Mouse (Mus musculus) heart, embryonic 14.5 days (tissue): ENCODE results near the gene Gm3625. TPM values are rescaled to one million over a fixed set of nuclear protein-coding genes. Genes with fewer than 3 reads are reported as not detected.
A peak's percentile ranks its signal among the peaks of the same experiment; 100 is the strongest.

ENCODE experiments used
- ATAC-seq: fragments of 200-750 bp; cut with Nextera tagmentation; 2 replicates; pipeline ENCODE4 v1.8.0; 2017; ENCODE audit warnings: low read depth, moderate TSS enrichment; ENCODE audit not compliant: insufficient number of reproducible peaks, insufficient read depth, low FRiP score
- H3K27ac ChIP-seq, 2 experiments: fragments of 200-500 bp in 1 of 2; fragments of 300-500 bp in 1 of 2; sonication (generic) in 1 of 2; replicated peaks in 1 of 2; 2 replicates each; pipeline ENCODE4 v1.5.1; 2012 to 2014; ENCODE audit warnings: low read depth in 2 of 2, low read length in 2 of 2, control low read depth in 1 of 2, mild to moderate bottlenecking in 1 of 2, mixed read lengths in 1 of 2; ENCODE audit not compliant: control insufficient read depth in 1 of 2, insufficient read depth in 1 of 2
- H3K27me3 ChIP-seq: fragments of 300-500 bp; sonication (generic); 2 replicates; pipeline ENCODE4 v1.6.1; 2014; ENCODE audit warnings: mild to moderate bottlenecking, low read length, control low read depth; ENCODE audit not compliant: control insufficient read depth, insufficient read depth
- H3K36me3 ChIP-seq: fragments of 300-500 bp; sonication (generic); 2 replicates; pipeline ENCODE4 v1.6.1; 2014; ENCODE audit warnings: mild to moderate bottlenecking, control low read depth, low read length, mixed read lengths; ENCODE audit not compliant: control insufficient read depth, insufficient read depth
- H3K4me1 ChIP-seq, 2 experiments: fragments of 200-500 bp in 1 of 2; fragments of 300-500 bp in 1 of 2; sonication (generic) in 1 of 2; 2 replicates each; pipeline ENCODE4 v1.6.1; 2012 to 2014; ENCODE audit warnings: low read length in 2 of 2, control low read depth in 1 of 2, mixed read lengths in 1 of 2; ENCODE audit not compliant: control insufficient read depth in 2 of 2, insufficient read depth in 2 of 2
- H3K4me2 ChIP-seq: fragments of 300-500 bp; sonication (generic); 2 replicates; pipeline ENCODE4 v1.6.1; 2014; ENCODE audit warnings: mild to moderate bottlenecking, low read length
- H3K4me3 ChIP-seq, 2 experiments: fragments of 200-500 bp in 1 of 2; fragments of 300-500 bp in 1 of 2; sonication (generic) in 1 of 2; 2 replicates each; pipeline ENCODE4 v1.5.1; 2012 to 2014; ENCODE audit warnings: low read length in 2 of 2, mild to moderate bottlenecking in 2 of 2, control low read depth in 1 of 2, low read depth in 1 of 2, moderate library complexity in 1 of 2; ENCODE audit not compliant: control insufficient read depth in 1 of 2, insufficient read depth in 1 of 2
- H3K9ac ChIP-seq: fragments of 300-500 bp; sonication (generic); 2 replicates; pipeline ENCODE4 v1.6.1; 2014; ENCODE audit warnings: mild to moderate bottlenecking, low read length
- H3K9me3 ChIP-seq: fragments of 300-500 bp; sonication (generic); 2 replicates; pipeline ENCODE4 v1.6.1; 2016; ENCODE audit warnings: low read length, control low read depth; ENCODE audit not compliant: control insufficient read depth
- WGBS: fragments of 180-500 bp; shearing (Covaris S2); extraction: QIAGEN DNeasy Blood & Tissue Kit; methylation state at CpG from one replicate; pipeline ENCODE4 v1.1.7; 2014; 5-methylcytosine and 5-hydroxymethylcytosine counted together
- polyA plus RNA-seq: library from polyadenylated mRNA; unstranded; fragments of >200 nt; fragmentation: Nextera tagmentation; extraction: Ambion mirVana; gene quantifications from 2 replicates; pipeline ENCODE4 v1.2.1, GENCODE M21; 2014

Gene Gm3625
- polyA plus RNA-seq, result not detected in 2 replicates

GRCm38 (mm10) chr12:4592541-4593165 lies at the start of gene Gm3625, which contains the start of gene Itsn2:
Gene Gm3625 (minus strand): TSS chr12:4592927.
Gene Itsn2 (plus strand): TSS chr12:4592638.
- Histone ChIP-seq H3K27ac (peak within 1 kb of the TSS; percentile 90 to 93), H3K4me2 (peak within 1 kb of the TSS; percentile 83), H3K9me3 (no peaks in the 10 kb centered on the region), H3K9ac (peak within 1 kb of the TSS; percentile 96), H3K27me3 (no peaks in the 10 kb centered on the region), H3K4me3 (peak within 1 kb of the TSS; percentile 89 to 99), H3K36me3 (no peaks in the 10 kb centered on the region), H3K4me1 (peaks cover 2 to 9% of the 10 kb centered on the region in 2 experiments; a peak in 3 of 4 replicates)
- 0% methylated on average over 34 of the region's 49 CpGs for WGBS
- peak; percentile 81 for ATAC-seq

GRCm38 (mm10) chr12:4640737-4641136 lies 48.0 kb upstream of the Gm3625 start:
- Histone ChIP-seq H3K27me3 (no peaks in the 10 kb centered on the region), H3K9me3 (no peaks in the 10 kb centered on the region), H3K4me1 (no peaks in the 10 kb centered on the region), H3K36me3 (peaks cover 76% of the 10 kb centered on the region), H3K4me2 (no peak overlapping the region), H3K27ac (no peak overlapping the region), H3K4me3 (no peak overlapping the region), H3K9ac (no peak overlapping the region)
- 68% methylated on average over 1 of the region's 1 CpGs for whole genome bisulfite sequencing
- ATAC-seq, result no peak

DNA sequence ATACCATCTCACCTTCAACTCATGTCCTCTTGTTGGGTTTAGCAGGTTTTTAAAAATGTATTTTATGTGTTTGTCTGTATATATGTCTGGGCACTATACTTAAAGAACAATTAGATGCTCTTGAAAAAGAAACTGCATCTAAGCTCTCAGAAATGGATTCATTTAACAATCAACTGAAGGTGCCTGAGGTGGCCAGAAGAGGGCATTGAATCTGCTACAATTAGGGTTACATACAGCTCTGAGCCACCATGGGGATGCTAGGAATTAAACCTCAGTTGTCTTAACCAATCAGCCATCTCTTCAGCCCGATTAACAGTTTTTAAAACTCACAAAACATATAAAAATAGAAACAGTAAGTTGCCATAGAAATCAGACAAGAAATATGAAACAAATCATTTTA lies 45.7 kb upstream of the Gm3625 start:
- Histone ChIP-seq H3K4me3 (no peak overlapping the region), H3K27ac (no peak overlapping the region), H3K4me1 (no peaks in the 10 kb centered on the region), H3K4me2 (no peak overlapping the region), H3K9ac (no peak overlapping the region), H3K9me3 (no peaks in the 10 kb centered on the region), H3K36me3 (peaks cover 85% of the 10 kb centered on the region), H3K27me3 (no peaks in the 10 kb centered on the region)
- 76% methylated on average over 1 of the region's 1 CpGs for WGBS
- ATAC-seq, result no peak

DNA sequence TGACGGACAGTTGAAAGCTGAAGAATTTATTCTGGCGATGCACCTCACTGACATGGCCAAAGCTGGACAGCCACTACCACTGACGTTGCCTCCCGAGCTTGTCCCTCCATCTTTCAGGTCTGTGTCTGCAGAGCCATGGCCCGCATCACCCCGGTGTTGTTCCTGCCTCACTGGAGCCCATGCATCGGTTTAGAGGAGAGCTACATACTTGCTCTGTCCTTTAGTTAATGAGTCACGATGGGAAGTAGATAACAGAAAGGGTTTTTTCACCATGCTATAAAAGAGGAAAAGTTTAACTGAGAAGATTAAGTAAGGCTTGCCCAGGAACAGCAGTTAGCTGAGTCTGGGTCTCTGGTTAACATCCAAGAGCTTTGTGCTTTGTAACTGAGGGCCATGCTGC lies 40.2 kb upstream of the Gm3625 start:
- WGBS, result 79% methylated on average over 8 of the region's 8 CpGs
- H3K9me3 ChIP-seq, result no peaks in the 10 kb centered on the region
- H3K36me3 ChIP-seq, result peaks cover 87% of the 10 kb centered on the region
- H3K27me3 ChIP-seq, result no peaks in the 10 kb centered on the region
- no peak overlapping the region for H3K4me3 ChIP-seq
- no peak overlapping the region for H3K4me2 ChIP-seq
- H3K4me1 ChIP-seq, result no peaks in the 10 kb centered on the region
- ATAC-seq, result no peak
- no peak overlapping the region for H3K27ac ChIP-seq
- no peak overlapping the region for H3K9ac ChIP-seq

GRCm38 (mm10) chr12:4624201-4624600 lies 31.5 kb upstream of the Gm3625 start:
- Histone ChIP-seq H3K9me3 (no peaks in the 10 kb centered on the region), H3K4me1 (peaks cover 0 to 11% of the 10 kb centered on the region in 2 experiments; a peak in 2 of 4 replicates), H3K4me2 (no peak overlapping the region), H3K36me3 (peaks cover 17% of the 10 kb centered on the region), H3K27me3 (no peaks in the 10 kb centered on the region), H3K9ac (no peak overlapping the region), H3K27ac (no peak overlapping the region), H3K4me3 (no peak overlapping the region)
- ATAC-seq, result no peak
- 55% methylated on average over 1 of the region's 1 CpGs for WGBS

DNA sequence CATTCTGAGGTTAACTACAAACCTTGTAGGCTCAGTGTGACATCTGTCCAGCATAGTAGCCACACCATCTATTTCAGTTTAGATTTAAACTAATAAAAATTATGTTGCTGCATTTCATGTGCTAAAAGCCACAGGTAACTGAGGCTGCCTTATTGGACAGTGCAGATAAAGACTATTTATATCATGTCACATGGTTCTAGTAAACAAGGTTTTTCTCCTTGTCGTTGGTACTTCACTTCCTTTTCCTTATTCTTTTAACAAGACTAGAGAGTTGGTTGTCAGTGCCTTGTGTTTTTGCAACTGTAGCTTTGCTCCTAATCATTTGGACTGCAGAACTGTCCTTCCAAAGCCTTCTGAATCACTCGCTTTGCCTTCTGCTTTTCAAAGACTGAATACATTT lies 22.0 kb upstream of the Gm3625 start:
- H3K27me3 ChIP-seq, result no peaks in the 10 kb centered on the region
- 54% methylated on average over 2 of the region's 2 CpGs for WGBS
- H3K9ac ChIP-seq, result no peak overlapping the region
- no peak for ATAC-seq
- no peaks in the 10 kb centered on the region for H3K36me3 ChIP-seq
- no peaks in the 10 kb centered on the region for H3K9me3 ChIP-seq
- no peaks in the 10 kb centered on the region; a peak in 1 of 4 replicates for H3K4me1 ChIP-seq
- no peak overlapping the region for H3K27ac ChIP-seq
- no peak overlapping the region for H3K4me2 ChIP-seq
- no peak overlapping the region for H3K4me3 ChIP-seq

- ATAC-seq, result no peak
- H3K4me1 ChIP-seq, result peaks cover 0 to 15% of the 10 kb centered on the region in 2 experiments; a peak in 3 of 4 replicates
- H3K4me3 ChIP-seq, result no peak overlapping the region
- H3K9me3 ChIP-seq, result no peaks in the 10 kb centered on the region
- H3K9ac ChIP-seq, result no peak overlapping the region
- H3K27ac ChIP-seq, result 0 out of 4 replicates have a peak overlapping the region, but pooled peaks of 1 of the 2 experiments have one; percentile 19
- WGBS, result 37% methylated on average over 3 of the region's 3 CpGs
- H3K27me3 ChIP-seq, result no peaks in the 10 kb centered on the region
- no peak overlapping the region for H3K4me2 ChIP-seq
- H3K36me3 ChIP-seq, result no peaks in the 10 kb centered on the region
These were observed 13.9 kb upstream of the Gm3625 start for GRCm38 (mm10) chr12:4606625-4607024.

DNA sequence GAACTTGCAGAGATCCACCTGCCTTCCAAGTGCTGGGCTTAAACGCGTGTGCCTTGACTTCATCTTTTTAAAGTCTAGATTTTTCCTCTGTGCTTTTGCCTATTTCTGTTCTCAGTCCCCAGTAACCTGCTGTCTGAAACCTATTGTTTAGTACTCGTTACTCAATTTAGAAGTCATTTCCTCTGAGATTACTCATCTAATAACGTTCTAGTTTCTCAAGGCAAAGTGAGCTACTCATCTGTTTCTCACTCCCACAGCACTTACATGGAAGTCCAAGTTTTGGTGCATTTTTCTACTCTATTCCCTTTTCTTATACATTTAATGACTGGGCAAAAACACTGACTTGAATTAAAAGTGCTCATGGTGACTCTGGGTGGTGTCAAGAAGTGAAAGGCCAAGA lies 7.0 kb upstream of the Gm3625 start:
- no peak overlapping the region for H3K4me2 ChIP-seq
- no peak overlapping the region for H3K27ac ChIP-seq
- H3K9ac ChIP-seq, result no peak overlapping the region
- H3K36me3 ChIP-seq, result no peaks in the 10 kb centered on the region
- no peak overlapping the region for H3K4me3 ChIP-seq
- WGBS, result 64% methylated on average over 4 of the region's 4 CpGs
- no peak for ATAC-seq
- no peaks in the 10 kb centered on the region for H3K27me3 ChIP-seq
- no peaks in the 10 kb centered on the region for H3K9me3 ChIP-seq
- peaks cover 2 to 14% of the 10 kb centered on the region in 2 experiments for H3K4me1 ChIP-seq
